Mouse (Mus musculus) monocyte, adult 5-6 weeks (primary cell): Measurements from ENCODE around the gene Isl2. TPM values are rescaled to one million over a fixed set of nuclear protein-coding genes. Genes with fewer than 3 reads are reported as not detected.

Experiments used
- ATAC-seq: fragments of 153-309, 156-312 bp; replicated peaks from 2 replicates; pipeline ENCODE4 v1.8.0; 2017; ENCODE audit warnings: mild to moderate bottlenecking; ENCODE audit not compliant: low TSS enrichment, insufficient number of reproducible peaks, severe bottlenecking, poor library complexity, low FRiP score
- total RNA-seq: library from RNA; stranded (forward); fragments of 200-1000, 200-491, 200-594 nt; gene quantifications from 3 replicates; pipeline ENCODE4 v1.2.3, GENCODE M21; 2017

Isl2 gene
- not detected in 3 replicates for total RNA-seq

DNA sequence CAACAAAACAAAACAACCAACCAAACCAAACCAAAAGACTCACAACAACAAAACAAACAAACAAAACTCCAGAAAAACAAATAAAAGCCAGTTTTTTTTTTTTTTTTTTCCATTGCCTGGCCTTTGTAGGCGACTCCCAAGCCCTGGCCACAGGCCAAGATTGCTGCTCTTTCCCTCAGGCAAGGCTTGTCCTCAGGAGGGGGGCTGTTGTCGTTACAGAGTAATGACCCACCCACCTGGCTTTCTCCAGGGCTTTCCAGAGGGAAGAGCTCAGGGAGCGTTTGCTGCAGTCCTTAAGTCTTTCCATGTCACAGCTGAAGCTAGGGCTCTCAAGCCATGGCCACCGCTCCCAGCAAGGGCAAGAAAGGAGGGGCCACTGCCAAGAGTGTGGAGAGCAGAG is at the start of gene Isl2:
Gene Isl2 (plus strand): TSS at position 296 of the 400 bp plus-strand sequence.
- ATAC-seq: no peak

DNA sequence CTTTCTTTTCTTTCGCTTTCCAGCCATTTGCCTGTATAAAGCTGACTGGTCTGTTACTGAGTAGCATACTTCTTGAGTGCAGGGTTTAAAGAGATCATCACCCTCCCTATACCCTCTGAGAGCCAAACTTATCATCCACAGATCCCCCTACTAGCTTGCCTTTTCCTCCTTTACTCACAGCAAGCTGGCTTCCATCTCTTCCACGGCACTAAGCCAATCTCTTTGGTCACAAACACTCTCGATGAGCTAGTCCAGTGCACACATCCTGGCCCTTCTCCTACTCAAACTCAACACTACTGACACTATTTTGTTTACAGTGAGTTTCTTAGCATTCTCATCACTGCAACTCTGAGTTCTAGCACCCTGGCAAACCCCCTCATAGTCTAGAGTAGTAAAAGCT is 30.6 kb upstream of the Isl2 start:
- ATAC-seq: no peak

DNA sequence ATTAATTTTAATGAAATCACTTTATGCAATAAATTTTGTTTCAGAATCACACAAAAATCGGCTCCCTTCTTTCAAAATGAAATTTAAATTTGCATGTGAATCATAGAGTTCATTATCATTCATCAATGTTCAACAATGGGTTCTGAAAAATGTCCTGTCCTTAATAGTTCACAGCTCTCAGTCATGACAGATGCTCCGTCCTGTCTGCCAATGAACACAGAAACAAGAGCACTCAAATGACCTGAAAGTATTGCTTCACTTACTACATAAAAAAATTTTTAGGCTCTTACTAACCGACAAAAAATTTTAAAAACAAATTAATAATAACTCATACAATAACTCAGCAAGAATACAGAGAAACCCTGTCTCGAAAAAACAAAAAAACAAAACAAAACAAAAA is 29.8 kb upstream of the Isl2 start:
- no peak for ATAC-seq

DNA sequence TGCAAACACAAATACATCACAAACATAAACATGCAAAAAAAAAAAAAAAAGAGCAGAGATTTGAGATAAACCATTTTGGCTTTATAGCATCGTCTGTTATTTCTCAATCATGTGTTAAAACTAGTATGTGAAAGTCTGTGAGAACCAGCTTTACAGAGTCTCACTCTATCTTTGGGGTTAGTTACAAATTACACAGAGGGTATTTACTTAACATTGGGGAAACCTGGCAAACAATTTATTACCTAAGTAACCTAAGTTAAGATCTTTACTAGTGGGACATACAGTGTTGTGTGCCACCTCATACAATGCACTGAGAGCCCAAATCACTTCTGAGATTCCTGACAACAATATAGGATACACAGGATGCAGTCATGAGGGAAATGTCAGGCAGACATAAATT is 28.7 kb upstream of the Isl2 start:
- no peak for ATAC-seq

DNA sequence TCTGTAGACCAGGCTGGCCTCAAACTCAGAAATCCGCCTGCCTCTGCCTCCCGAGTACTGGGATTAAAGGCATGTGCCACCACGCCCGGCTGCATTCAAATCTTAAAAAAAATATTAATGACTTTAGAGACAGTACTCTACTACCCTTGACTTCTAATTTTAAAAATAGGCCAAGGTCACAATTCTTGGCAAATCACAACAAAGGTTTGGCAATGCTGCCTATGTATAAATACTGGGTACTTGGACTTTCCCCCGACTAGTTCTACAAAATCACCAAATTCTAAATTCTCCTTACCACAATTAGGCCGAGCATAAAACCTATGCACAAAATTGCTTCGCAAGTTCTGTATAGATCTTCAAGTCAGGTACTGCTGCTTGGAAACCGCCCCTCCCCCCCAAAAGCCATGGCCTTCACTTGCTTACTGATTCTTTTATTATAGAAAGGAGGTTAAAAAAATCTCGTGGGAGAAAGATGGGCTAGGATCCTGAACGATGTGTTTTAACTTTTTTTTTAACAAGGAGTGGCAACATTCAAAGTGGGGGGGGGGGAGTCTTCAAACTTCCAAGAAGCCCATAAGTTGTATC is 27.7 kb upstream of the Isl2 start:
- no peak for ATAC-seq

DNA sequence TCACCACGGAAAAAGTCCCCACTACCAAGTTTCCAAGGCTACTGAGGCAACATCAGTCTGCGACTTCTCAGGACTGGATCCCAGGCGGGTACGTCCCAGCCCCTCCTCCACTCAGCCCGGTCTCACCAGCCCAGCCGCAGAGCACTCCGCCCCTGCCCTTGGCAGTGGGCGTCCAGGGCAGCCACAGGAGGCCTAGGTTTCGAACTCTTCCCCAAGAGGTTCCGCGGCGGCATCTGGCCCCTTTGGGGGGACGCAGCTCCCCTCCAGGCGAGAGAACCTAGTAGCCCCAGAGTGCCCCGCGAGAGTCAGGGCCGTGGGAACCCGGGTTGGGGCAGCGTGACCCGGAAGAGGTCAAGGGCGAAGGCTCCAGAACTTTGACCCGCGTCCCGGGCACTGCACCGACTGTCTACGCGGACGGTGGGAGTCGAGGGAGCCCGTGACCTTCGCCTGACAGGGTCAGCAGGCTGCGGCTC is 26.9 kb upstream of the Isl2 start:
- ATAC-seq: peak; percentile 50

DNA sequence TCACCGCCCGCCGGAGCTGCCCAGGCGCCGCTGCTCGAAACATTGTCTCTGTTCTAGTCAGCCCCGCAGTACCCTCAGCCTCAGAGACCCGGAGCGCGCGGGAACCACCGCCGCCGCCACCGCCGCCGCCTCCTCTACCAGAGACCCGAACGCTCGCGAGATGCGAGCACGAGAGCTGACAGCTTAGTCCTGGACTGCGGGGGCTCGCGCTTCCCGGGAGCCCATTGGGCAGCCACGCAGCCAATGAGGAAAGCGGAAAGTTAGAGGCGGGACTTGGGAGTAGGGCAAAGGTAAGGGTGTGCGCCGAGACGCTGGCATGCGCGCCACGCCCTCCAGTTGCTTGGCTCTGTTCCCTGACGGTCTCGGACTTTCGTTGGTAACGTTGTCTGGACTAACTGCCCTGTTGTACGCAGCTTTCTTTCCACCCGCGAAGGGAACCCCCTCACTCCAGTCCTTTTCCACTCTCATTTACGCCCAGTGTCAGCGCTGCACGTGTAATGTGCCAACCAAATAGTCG is 26.4 kb upstream of the Isl2 start, which contains the start of gene Etfa:
Gene Etfa (minus strand): TSS at position 217 of the 517 bp plus-strand sequence.
- peak; percentile 98 for ATAC-seq

DNA sequence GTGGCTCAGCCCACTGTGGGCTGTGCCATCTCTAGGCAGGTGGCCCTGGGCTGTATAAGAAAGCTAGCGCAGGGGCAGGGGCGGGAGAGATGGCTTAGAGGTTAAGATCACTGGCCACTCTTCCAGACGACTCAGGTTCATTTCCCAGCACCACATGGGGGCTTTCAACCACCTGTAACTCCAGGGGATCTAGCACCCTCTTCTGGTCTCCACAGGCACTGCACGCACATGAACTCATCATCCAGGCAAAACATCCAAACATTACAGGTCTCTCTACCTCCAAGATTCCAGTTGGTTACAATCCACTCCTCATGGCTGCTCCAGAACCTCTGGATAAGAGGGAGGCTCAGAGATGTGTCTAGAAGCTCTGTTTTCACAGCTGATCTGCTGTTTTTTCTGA is 12.8 kb upstream of the Isl2 start:
- ATAC-seq: no peak; the same call in 1 of the 2 replicates

DNA sequence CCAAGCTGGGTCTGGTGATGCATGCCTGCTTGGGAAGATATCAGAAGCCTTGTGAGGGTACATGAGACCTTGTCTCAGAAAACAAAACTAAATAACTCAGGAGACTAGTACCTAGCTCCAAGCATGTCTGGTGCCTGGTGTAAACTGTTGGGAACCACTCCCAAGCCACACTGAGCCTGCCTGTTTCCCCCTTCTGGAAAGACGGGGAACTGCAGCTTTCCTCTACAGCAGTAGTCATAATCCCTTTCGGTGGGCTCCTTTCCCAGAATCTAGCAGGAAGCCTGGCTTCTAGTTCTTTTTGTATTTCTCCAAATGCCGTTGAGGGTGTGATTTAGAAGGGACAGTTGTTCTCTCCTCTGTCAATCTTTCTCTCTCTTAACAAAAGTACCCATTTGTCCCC is 2.6 kb upstream of the Isl2 start:
- ATAC-seq: no peak

DNA sequence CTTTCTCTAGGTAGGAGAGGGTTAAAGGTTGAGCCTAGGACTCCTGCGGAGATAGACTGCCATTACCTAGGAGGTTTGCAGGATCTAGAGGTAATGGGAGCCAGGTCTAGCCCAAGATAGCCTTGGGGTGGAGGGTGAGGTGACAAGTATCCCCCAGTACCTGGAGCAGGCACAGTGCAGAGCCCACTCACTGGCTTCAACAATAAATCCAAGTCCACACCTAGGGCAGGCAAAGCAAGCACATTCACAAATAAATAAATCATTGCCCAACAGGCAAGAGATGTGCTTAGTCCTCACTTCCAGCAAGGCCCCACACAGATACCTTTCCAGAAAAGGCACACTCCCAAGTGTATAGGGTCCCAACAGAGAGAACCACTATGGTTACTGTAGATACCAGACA is 534 bp downstream of the Isl2 start:
- no peak for ATAC-seq

DNA sequence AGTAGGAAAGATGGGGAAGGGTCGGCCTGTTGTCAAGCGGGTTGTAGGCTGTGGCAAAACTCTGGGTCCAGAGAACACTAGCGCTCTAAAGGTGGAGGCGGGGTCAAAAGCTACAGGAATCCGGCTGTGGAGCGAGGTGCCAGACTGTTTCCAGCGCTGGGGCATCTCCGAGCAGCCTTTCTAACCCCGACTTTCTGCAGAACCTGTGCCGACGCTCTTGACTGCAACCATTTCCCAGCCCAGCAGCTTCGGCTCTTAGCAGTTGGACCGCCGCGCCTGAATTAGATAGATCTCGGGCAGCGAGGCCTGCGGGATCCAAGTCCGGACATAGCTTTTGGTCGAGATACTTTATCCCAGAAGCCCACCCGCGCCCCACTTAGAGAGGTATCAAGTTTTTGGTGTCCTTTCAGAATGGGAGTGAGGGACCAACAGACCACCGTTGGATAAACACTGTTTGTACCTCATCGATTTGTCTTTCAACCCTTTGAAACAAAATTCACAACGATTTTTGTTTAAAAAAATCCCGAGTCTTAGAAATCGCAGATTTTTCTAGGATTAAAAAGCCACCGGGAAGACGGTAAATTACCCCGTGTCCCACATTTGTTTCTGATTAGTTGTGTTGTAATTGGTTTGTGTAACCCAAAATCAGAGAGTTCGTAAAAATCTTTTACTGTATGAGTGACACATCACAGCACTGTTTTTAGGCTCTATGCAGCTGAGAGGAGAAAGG is 1.4 kb downstream of the Isl2 start:
- no peak for ATAC-seq

DNA sequence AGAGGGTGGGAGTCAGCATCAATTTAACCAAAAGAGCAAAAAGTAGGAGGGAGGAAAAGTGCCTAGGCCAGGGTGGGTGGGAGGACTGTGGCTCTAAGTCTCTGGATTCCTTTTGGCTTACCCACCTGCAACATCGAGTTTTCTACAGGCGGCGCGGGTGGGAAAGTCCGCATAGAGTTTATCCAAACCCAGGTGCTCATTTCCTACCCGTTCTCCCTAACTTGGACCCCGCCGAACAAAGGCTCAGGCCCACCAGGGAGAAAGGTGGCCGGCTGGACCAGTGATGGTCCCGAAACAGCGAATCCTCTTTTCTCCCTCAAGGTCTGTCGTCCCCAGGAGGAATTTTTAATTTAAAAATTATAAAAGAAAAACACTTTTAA is 1.9 kb downstream of the Isl2 start:
- no peak for ATAC-seq

DNA sequence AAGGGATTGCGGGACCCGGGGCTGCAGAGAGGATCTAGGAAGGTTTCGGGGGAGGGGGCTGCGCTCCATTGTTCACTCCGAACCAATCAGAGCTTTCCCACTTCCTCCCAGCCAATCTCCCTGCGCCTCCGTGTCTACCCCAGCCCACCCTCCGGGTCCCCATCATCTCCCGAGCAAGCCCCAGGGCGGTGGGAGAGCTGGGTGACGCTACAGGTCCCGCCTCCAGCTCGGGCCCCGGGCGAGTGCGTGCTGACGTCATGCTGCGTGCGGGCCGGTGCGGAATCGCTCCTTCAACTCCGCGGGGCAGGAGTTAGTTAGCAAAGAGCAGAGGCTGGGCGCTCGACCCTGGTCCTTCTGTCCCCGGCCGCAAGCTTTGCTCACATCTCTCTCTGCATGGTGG is 2.4 kb downstream of the Isl2 start:
- ATAC-seq: 0 out of 2 replicates have a peak, but pooled peaks have one; percentile 36

DNA sequence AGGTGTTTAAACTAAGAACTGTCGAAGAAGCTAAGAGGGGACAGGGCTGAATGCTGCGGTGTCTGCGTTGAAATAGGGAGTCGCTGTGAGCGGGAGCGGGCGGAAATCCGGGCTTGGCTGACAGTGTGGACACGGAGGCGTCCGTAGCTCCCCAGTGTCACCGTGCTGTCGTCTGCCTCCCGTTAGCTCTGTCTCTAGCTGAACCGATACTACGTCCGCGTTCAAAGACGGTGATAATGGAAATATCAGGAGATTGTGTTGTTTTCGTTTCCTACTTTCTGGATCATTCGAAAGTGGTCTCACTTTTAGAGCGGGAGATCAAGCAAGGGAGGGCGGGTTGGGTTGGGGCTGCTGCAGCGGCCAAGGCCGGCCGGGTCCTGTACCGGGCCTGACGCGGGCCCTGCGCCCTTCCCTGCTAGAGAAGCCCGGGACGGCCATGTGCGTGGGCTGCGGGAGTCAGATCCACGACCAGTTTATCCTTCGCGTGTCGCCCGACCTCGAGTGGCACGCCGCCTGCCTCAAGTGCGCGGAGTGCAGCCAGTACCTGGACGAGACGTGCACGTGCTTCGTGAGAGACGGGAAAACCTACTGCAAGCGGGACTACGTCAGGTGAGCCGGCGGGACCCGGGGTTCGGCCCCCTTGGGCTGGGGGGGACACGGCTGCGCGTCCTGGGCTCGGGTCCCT is 3.4 kb downstream of the Isl2 start:
- ATAC-seq: no peak

DNA sequence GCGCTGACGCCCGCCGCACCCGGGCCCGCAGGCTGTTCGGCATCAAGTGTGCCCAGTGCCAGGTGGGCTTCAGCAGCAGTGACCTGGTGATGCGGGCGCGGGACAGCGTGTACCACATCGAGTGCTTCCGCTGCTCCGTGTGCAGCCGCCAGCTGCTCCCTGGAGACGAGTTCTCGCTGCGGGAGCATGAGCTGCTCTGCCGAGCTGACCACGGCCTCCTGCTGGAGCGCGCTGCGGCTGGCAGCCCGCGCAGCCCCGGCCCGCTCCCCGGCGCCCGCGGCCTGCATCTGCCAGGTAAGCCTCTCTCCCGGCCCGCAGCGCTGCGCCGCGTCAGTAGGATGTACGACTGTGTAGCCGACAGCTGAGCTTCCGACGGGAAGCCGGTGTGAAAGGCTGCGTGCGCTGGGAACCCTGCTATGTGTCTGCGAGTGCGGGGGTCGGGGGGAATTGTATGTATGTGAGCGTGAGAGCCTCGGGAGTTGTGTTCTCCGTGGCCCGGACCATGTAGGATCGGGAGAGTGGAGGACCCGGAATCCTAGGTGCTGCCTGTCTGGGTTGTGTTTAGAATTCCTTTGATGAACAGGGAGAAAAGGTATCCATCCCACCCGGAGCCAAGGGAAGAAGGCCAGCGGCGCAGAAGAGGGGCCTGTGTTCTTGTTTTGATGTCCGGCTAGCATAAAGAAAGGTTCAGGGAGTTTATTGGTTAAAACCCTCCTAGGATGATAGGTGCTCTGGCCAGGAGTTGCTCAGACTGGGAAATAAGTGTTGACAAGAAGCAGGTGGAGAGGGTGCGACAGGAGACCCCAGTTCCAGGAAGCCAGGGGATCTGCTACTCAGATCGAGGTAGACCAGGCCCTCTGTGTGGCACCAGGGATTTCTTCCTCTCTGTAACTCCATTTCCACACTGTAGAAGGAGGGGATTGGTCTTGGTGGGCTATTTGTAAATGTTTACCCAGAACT is 4.2 kb downstream of the Isl2 start:
- ATAC-seq: no peak

DNA sequence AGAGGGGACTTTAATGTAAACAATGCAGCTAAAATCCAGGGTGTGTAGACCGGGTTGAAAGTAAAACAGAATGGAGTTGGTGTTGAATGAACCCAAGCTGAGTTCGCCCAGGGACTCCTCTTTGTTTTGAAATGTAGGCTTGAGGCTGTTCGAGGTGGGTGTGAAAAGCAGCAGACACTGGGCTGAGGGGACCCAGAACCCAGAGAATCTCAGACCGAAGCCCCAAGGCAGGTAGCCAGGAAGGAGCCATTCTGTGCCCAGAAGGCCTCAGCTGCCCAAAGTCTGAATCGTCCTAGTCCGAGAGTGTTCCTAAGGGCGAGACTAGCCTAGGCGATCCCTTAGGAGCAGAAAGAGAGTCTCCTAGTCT is 4.8 kb downstream of the Isl2 start:
- no peak for ATAC-seq

DNA sequence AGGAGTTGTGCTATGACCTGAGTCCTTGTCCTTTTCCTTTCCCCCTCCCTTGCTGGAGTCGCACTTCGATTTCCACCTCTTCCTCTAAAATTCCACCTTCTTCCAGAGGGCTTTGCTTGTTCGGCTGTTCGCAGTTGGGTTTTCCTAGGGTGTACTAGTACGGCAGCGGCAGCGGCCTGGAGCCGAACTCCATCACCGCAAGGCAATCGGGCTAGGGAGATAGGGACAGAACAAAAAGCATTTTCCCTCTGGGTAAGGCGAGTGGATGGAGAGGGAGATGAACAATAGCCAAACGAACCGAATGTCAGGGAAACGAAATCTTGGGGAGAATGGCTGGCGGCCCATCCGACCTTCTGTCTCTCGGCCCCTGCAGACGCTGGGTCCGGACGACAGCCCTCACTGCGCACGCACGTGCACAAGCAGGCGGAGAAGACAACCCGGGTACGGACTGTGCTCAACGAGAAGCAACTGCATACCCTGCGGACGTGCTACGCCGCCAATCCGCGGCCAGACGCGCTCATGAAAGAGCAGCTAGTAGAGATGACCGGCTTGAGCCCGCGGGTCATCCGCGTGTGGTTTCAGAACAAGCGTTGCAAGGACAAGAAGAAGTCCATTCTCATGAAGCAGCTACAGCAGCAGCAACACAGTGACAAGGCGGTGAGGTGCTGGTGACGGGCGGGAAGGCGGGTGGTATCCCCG is 5.4 kb downstream of the Isl2 start:
- ATAC-seq: no peak

DNA sequence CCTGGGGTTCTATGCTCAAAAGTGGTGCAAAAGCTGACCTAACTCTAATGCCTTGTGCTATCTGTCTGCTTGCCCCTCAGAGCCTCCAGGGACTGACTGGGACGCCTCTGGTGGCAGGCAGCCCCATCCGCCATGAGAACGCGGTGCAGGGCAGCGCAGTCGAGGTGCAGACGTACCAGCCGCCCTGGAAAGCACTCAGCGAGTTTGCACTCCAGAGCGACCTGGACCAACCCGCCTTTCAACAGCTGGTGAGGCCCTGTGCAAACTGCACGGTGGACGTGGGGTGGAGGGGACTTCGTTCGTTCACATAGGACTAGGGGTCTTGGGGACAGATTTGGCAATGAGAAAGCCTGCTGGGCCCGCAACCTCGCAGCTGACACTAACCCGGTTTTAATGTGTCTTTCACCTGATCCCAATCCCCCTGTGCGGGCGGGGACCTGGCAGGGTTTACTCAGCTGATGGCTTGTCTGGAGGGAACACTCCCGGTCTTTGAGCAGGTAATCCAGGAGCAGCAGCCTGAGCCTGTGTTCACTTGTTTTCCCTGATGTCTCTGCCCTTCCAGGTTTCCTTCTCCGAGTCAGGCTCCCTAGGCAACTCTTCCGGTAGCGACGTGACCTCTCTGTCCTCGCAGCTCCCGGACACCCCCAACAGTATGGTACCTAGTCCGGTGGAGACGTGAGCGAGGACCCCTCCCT is 6.5 kb downstream of the Isl2 start:
- no peak for ATAC-seq
